Mouse (Mus musculus): ENCODE results near the gene Tmprss5. TPM values are rescaled to one million over a fixed set of nuclear protein-coding genes. Genes with fewer than 3 reads are reported as not detected.
A peak's percentile ranks its signal among the peaks of the same experiment; 100 is the strongest.

The Tmprss5 gene
- under 1 TPM; 0.29 to 0.52 TPM for total RNA-seq (2021)
- 2.7 and 3.8 TPM in 2 replicates for polyA plus RNA-seq (2012; rRNA removed)
- long read RNA-seq, result 0 reads

DNA sequence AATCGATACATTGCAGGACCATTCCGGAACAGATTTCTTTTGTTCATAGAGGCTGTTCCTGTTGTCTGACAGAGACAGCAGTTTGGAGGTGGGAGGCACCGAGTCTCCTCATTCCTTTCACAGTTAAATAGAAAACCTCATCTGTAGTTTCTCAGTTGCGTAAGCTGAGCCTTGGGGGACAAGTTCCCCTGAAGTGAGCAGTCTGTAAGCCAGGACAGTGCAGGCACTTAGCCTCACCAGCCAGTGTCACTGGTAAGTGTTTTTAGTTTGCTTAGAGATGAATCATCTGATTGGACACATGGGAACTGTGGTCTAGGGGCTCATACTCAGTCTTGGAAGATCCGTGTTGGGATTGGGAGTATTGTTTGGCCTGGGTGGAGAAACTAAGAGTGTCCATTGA is at the start of gene Tmprss5:
Gene Tmprss5, plus strand, starts transcription at position 154 of the 400 bp plus-strand sequence.
- DNase-seq, result no peak

DNA sequence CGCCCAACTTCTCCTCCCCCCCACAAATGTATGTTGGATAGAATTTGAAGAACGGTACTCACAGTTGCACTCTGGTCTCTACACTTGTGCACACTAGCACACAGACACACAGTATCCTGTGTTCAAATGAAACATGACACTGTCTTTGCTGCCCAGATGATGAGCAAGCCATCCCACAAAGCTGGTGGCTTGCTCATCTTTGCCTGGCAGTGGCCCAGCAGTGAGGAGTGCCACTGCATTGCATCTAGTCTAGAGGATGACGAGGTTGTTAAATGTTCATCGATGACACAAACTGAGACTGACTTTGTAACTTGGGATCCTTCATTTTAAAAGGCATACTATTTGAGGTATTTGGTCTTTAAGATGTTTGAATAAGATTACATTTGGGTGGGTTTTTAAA is 46.3 kb upstream of the Tmprss5 start:
- peak; percentile 46 for DNase-seq

DNA sequence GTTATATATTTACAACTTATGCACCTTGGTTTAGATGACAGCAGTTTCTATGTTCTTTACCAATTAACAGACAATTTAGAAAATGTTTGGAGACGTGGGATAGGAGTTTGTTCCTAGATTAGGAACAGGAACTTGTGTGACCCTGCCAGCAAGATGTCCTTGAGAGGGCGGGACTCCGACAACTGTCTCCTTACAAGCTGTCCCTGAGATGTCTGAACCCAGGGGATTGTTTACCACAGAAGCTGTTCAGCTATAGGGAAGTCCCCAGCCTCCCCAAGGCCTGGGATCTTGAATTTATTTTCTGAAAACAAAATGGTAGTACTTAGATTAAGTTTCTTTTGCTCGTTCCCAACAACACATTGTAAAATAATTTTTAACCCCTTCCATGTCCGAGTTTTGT is 30.2 kb upstream of the Tmprss5 start:
- DNase-seq, result peak; percentile 8

DNA sequence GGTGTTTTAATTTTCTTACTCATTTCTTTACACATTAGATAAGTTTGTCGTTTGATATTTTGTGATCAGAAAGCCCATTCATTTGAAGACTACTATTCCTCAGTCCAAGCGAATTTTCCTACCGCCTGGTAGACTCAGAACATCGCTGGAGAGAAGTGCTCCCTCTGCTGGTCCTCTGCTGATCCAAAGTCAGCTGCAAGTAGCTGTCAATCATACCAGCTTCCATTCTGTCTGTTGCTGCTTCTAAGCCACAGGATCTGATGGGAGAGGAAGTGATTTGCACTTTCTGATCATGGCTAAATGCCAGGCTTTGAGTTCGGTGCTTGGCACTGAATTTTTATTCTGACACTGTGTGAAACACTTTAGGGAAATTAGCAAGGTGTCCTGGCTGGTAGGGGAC is 29.7 kb upstream of the Tmprss5 start:
- peak; percentile 47 for DNase-seq

DNA sequence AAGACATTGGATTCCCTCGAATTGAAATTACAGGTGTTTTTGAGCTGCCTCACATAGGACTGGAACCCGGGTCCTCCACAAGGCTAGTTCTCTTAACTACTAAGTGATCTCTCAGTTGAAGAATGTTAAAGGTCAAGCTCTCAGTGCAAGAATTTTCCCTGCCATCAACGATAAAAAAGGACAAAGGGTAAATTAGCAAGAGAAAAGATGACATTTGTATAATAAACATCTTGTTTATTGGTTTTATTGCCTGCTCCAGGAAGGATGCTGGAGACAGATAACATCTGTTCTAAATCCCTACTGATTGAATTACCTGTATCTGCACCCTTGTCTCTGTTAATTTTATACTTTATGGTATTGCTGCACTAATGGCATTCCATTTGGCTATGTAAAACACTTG is 27.0 kb upstream of the Tmprss5 start:
- no peak for DNase-seq

DNA sequence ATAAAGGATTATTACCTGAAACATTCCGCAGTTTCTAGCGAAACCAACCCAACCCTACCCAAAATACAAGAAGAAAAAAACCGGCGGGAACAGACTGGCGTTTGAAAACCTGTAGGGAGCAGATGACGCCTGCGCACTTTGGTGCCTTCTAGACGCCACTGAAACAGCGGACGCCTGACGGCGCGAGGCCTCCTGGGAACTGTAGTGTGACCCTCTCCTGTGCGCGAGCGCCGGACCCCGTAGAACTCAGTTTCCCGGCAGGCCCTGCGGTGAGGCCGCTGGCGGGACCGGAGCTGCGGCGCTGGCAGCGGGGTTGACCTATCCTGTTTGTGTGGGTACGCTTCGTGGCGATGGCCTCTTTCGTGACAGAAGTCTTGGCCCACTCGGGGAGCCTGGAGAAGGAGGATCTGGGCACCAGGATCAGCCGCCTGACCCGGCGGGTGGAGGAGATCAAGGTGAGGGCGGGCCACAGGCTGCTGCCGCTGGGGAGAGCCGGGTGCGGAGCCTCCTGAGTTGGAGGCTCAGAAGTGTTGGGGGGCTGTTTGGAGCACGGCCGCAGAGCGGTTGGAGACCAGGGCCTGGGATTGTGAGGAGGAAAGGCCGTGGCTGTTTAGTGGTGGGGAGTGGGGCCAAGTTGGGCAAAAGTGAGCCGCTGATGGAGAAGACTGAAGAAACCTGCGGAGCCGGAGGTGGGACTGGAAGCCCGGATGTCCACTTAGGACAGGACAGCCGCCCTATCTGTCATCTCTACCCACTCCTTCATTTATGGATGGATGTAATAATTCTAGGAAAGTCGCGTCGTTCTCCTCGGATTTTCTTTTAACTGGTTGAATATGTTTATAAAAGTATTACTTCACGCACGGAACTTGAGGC is 25.5 kb upstream of the Tmprss5 start, which contains the start of gene Zw10:
Gene Zw10, plus strand, starts transcription at position 281 of the 873 bp plus-strand sequence.
- DNase-seq, result peak; percentile 97

DNA sequence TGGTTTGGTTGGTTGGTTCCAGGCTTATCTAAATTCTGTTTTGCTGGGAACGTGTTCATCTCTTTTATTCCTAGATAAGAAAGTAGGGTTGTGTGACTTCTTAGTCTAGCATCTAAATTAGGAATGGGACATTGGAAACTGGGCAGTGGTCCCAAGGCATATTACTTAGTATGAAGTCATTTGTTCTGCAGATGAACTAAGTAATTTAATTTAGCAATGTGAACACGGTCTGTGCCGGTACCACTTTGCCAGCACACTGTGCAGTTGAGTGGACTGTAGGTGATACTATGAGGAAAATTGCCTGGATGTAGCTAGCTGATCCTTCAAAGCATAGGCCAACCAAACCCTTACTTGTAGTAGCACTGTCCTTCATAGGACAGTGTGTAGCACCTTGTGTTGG is 4.2 kb upstream of the Tmprss5 start:
- DNase-seq, result no peak

DNA sequence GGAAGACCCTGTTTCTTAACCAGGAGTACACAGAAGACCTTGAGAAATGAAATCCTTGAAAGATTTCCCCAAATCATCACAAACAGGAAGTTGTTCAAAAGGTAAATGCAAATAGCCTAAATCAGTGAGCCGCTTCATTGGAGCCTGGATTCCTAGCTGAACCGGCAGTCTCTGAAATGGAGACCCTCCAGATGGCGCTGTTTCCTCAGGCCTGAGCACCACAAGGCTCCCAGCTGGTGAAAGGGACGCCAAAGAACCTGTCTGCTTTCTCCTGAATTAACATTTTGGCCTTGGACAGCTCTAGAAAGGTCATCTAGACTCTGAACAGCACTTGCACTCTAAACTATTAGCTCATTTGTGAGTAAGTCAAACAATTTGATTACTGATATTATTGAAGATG is 501 bp downstream of the Tmprss5 start:
- peak; percentile 80 for DNase-seq

DNA sequence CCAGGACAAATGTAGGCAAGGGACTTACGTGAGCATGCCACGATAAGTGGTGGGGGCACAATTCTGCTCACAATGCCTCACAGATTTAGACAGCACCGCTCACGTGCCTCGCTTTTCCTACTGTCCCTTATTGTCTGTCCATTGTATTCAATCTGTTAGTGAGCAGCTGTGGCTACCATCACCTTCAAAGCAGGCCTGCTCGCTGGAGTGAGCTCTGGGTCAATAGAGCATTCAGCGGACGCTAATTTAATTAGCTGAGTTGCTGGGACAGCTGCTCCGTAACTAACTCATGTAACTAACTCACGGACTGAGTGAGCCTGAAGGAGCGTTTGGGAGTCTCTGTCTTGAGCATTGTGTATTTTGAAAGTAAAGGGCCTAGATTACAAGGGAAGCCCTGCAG is 6.3 kb downstream of the Tmprss5 start:
- no peak for DNase-seq

DNA sequence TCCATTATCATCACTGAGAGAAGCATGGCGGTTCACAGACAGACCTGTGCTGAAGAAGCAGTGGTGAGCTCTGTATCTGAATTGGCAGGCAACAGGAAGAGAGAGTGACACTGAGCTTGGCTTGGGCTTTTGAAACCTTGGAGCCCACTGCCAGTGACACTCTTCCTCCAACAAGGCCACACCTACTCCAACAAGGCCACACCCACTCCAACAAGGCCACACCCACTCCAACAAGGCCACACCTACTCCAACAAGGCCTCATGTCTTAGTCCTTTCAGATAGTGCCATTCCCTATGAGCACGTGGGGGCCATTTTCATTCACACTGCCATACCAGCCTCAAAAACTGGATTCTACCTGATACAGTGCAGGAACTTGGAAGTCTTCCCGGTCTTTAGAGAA is 17.8 kb downstream of the Tmprss5 start:
- no peak for DNase-seq

DNA sequence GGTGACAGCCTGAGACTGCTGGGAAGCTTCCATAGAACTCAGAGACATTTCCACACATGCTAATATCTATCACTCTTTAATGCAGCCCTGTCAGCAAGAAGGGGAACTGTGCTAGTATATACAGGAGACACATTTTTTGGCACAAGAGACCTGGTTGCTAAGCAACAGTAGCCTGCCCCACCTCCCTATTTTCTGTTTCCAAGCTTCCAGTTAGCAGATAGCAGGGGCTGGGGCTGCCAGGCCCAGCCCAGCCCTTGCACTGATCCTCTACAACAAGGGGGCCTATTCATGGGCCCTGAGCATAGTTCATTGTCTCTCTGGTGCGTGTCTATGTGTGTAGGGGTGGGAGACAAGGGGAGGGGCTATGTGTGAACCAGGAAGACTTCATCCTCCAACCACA is 21.3 kb downstream of the Tmprss5 start:
- no peak for DNase-seq

DNA sequence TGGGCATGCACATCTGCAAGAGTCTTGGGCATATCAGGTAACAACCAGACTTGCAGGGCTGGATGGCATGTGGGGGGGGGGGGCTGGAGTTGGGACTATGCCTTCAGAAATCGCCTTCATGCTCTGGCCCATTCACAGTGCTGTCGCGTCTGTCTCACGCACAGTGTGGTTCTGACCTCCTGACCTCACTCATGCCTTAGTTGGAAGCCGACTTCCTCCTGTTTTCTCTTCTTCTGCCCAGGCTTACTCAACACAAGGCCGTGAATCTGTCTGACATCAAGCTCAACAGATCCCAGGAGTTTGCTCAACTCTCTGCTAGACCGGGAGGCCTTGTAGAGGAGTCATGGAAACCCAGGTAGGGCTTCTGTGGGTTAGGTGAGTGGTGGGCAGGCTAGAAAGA is 28.0 kb downstream of the Tmprss5 start:
- no peak for DNase-seq

DNA sequence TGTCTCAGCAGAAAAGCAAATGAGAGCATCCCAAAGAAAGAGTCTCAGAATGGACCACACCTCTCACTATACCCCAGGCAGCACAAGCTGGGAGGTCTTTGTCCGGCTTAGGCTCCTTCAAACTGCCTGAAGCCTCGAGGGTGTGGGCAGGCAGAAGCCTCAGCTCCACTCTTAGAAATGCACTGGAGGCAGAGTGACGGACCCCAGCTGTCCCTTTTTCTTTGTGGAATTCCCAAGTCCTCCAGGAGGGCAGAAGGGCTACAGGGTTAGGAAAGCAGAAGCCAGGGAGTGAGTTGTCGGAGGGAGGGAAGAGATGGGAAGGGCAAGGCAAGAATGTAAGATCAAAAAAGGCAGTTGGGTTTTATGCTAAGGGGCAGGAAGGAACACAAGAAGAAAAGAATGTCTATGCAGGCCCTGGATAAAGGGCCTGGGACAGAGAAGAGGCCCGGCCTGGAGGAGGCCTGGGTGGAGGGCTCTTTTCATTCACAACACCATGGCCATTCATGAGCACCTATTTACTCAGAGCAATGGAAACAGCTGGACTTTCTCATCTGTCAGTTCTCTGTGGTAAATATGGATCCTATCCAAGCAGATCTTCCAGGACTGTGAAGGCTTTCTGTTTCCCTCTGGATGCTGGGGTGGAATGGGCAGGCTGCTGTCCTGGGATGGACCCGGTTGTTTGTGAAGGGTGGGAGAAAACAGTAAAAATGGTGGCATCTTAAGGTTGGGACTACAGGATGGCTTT is 29.6 kb downstream of the Tmprss5 start:
- no peak for DNase-seq

DNA sequence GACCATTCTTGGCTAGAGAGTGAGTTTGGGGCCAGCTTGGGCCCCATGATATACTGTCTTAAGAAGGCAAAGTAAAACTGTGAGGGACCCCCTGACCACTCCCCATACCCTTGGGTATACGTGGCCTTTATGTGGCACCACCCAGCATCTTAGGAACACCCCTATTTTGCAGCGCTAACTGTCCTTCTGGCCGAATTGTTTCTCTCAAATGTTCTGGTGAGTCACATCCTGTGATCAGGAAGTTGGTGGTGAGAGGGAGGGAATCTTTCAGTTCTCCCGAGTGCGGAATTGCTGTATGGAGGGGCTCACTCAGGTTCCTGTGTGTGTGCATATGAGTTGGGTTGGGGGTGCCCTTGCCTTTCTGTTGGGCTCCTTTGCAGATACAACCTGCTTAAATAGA is 30.2 kb downstream of the Tmprss5 start:
- DNase-seq, result no peak

DNA sequence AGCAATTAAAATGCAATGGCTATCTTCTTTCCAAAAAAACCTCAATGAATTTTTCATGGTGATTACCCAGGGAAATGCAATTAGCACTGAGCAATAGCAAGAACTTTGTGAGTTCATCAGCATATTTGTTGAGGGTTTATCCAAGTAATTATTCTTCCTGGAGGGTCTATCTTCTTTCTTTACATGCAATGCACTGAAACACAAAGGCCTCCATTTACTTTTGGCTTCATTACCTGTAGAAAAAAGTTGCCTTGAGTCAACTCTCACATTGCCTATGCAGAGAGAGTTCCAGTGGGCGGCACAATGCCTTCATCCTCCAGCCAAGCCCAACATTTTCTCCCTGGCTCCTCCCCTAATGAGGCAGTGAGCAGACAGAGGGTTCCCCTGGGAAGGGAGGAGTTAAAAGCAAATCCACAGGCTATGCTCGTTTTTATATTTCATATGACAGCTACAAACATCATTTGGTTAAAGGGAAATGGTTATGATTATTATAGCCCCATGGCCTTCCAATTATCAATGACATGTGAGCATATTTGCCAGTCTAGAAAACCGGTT is 37.3 kb downstream of the Tmprss5 start:
- no peak for DNase-seq

DNA sequence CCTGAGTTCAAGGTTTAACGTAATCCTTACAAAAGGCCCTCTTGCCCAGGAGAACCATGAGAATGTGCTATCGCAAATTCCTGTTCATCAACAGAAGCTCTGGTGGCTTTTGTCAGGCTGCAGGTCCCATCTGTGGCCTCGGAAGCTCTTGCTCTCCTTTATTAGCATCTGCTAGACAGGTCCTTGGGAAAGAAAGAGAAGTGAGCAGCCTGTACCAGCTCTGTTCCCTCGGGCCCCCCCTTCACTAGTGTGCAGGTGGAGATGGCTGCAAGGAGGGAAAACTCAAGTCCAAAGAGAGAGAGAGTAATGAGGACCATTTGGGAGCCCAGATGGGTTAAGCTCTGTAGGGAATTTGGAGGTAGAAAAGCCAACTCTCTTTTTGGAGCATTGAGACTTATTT is 38.7 kb downstream of the Tmprss5 start:
- no peak for DNase-seq

DNA sequence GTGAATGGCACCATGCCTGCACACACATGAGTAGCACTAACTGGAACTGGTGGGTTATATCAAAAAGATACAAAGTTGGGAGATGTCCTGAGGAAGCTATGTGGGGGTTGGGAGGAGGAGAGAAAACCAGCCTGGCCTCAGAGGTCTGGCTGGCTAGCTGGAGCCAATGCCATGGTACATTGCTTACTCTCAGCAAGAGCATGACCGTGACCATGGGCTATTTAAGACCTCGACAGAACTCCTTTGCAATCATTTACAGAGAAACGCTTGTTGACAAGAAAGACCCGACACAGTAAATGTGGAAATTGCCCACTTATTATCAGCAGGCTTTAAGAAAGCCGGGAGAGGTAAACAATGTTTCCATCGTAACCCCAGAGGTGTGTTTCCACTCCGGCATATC is 44.6 kb downstream of the Tmprss5 start:
- no peak for DNase-seq

DNA sequence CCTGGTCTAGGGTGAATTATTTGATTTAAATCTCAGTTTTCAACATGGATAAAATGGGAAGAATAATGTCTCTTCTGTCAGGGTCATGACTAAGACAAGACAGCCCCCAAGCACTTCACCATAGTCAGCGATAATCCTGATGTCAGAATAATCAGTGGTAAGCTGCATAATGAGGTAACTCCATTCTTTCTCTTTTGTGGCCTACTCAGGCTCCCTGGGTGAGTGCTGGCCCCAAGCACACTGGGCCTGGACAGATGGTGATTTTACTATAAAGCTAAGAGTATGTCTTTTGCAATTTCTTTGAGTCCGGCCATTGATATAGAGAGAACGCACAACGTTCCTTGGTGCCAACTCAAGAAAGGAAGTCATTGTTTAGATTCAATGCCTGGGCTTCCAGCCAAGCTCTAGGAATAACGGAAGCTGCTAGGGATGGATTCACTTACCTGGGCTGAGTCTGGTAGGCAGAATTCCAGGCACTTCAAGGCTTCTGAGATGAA is 49.5 kb downstream of the Tmprss5 start:
- no peak for DNase-seq

DNA sequence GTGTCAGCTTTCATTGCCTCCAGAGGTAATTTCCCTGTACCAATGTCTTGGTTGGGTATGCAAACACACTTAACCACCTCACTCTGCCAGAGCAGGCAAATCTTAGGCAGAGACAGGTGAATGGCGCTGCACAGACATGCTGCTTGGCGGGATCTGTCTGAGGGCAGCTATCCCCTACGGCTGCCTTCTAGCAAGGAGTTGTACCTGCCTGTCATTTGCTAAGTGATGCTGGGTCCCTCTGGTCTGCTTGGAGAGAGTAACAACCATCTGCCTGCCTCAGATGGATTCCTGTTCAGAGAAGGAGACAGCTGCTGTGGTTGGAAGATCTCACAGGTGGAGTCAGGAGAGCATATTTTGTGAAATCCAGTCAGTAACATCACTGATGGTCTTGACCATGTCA is 62.8 kb downstream of the Tmprss5 start:
- no peak for DNase-seq

DNA sequence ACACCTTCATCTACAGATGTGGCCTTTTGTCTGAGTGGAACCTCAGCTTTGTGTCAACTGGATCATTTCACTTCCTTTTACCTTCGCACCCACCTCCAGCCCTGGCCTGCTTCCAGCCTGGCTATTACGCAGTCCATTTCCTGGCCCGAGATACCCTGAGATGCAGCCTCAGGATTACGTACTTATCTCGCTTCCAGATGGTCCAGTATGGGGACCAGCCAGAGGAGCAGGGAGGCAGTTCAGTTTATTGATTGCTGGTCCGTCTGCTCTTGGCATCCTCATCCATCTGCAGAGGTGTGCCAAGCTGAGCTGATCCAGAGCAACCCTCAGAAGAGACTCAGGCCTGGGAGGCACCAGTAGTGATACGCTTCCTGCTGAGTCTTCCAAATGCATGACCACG is 64.7 kb downstream of the Tmprss5 start:
- no peak for DNase-seq

DNA sequence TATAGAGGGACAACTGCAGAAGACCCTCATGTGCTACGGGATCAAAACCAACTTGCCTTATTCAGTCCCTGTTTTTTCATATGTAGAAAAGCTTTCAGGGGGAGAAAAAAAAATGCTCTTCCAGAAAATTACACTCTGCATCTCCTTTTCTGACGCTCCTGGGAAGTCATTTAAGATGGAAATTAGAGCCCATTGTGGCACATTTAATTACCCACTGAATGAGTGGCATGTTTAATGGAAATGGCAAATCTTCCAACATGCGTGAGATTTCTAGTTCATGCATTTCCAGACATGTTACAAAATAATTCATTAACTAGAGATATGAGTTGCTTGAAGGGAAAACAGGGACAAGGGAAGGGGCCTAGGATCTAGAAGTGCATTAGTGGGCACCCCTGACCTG is 66.0 kb downstream of the Tmprss5 start:
- no peak for DNase-seq
